Mouse (Mus musculus): ENCODE measurements around the gene Ahcy.

- TF ChIP-seq POLR2A (IDR thresholded peaks at IDR 0.05; ENCODE audit: borderline replicate concordance, extremely low read depth, insufficient read depth, insufficient read length, poor library complexity, severe bottlenecking) = no peak
- no peak for TF ChIP-seq CTCF (IDR thresholded peaks at IDR 0.05; ENCODE audit: borderline replicate concordance, extremely low read depth, insufficient read depth, insufficient read length)
Observed at GRCm38 (mm10) chr2:155100796-155101259, 26.5 kb upstream of the Ahcy start.

All from brain, embryonic 14.5 days (tissue).